ENCODE assay signal across 9 mouse cellular contexts in the genomic region with DNA sequence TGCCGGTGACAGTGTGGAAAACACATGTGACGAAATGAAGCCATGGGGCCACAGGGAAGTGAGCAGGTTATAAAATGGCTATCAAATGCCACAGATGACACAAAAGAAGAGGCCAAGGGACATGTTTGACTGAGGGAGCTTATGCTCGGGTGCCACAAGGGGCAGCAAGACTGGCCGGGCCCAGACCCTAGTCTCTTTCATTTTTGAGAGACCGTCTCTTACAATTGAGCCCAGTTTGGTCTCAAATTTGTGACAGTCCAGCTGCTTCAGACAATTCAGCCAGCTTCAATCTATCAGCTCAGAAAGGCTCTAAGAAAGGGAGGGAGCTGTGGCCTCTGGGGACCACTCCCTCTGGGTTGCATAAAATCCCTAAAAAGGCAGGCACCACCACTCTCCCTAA. TPM values are rescaled to one million over a fixed set of nuclear protein-coding genes. Genes with fewer than 3 reads are reported as not detected.
A peak's percentile ranks its signal among the peaks of the same experiment; 100 is the strongest.
DNase-seq lines count a peak whose midpoint lies in the region; ATAC-seq and TF ChIP-seq lines count a peak whose summit lies in the region.
"Had no signal": no experiment of that assay in that cellular context is flagged by ENCODE, and none has a peak within 500 bp of the region (broad histone marks: within the 10 kb centered on the region; RNA-seq: fewer than 3 reads in every experiment).

No protein-coding gene starts in this region.

- H3K36me3 ChIP-seq in hindbrain, embryonic 15.5 days, result no peaks in the 10 kb centered on the region
- H3K36me3 ChIP-seq in neural tube, embryonic 14.5 days (ENCODE audit: control insufficient read depth, insufficient read depth, low read length), result no peaks in the 10 kb centered on the region; the same call in 1 of the 2 replicates
- no peaks in the 10 kb centered on the region for H3K36me3 ChIP-seq in midbrain, embryonic 16.5 days (ENCODE audit: control insufficient read depth, insufficient read depth, low read length)

- no peaks in the 10 kb centered on the region for H3K27me3 ChIP-seq in cerebellum, adult 2 months (ENCODE audit: control insufficient read depth, insufficient read depth, low read length)
- no peaks in the 10 kb centered on the region for H3K27me3 ChIP-seq in hindbrain, embryonic 15.5 days
- no peaks in the 10 kb centered on the region for H3K27me3 ChIP-seq in neural tube, embryonic 14.5 days (ENCODE audit: control insufficient read depth, insufficient read depth, low read length)
- no peaks in the 10 kb centered on the region for H3K27me3 ChIP-seq in midbrain, embryonic 16.5 days (ENCODE audit: control insufficient read depth, insufficient read depth, low read depth, low read length)

- peak overlapping the region; percentile 48 for H3K27ac ChIP-seq in cerebellum, adult 2 months (ENCODE audit: insufficient read depth, low read length)
- H3K27ac ChIP-seq in left cerebral cortex, adult 2 months, result peak overlapping the region; percentile 67
- 0 out of 2 replicates have a peak overlapping the region, but pooled peaks have one; percentile 36 for H3K27ac ChIP-seq in hindbrain, embryonic 15.5 days (replicated peaks)
- H3K27ac ChIP-seq in neural tube, embryonic 14.5 days (ENCODE audit: low read depth, low read length), result peak overlapping the region; percentile 28; the same call in 1 of the 2 replicates
- no peak overlapping the region; the same call in 1 of the 2 replicates for H3K27ac ChIP-seq in midbrain, embryonic 16.5 days (ENCODE audit: low read length)

- no peak for TF ChIP-seq POLR2A in cerebellum, adult 2 months (IDR thresholded peaks at IDR 0.05; ENCODE audit: borderline replicate concordance, insufficient read depth, low read length)

- H3K4me1 ChIP-seq in cerebellum, adult 2 months (ENCODE audit: control insufficient read depth, insufficient read depth, low read length), result peaks cover 50% of the 10 kb centered on the region
- peaks cover 68% of the 10 kb centered on the region for H3K4me1 ChIP-seq in hindbrain, embryonic 15.5 days (replicated peaks)
- H3K4me1 ChIP-seq in neural tube, embryonic 14.5 days (ENCODE audit: control insufficient read depth, insufficient read depth, low read length), result peaks cover 59% of the 10 kb centered on the region
- H3K4me1 ChIP-seq in midbrain, embryonic 16.5 days (ENCODE audit: control insufficient read depth, insufficient read depth, low read length), result peaks cover 46% of the 10 kb centered on the region

- 40% methylated on average over 5 of the region's 5 CpGs for WGBS in cerebellum, adult 2 months
- 44% methylated on average over 5 of the region's 5 CpGs for WGBS in hindbrain, embryonic 15.5 days
- 46% methylated on average over 5 of the region's 5 CpGs for WGBS in neural tube, embryonic 14.5 days
- 54% methylated on average over 5 of the region's 5 CpGs for WGBS in midbrain, embryonic 16.5 days

- H3K9me3 ChIP-seq in hindbrain, embryonic 15.5 days, result no peaks in the 10 kb centered on the region
- no peaks in the 10 kb centered on the region for H3K9me3 ChIP-seq in neural tube, embryonic 14.5 days (ENCODE audit: control insufficient read depth, low read length)
- no peaks in the 10 kb centered on the region for H3K9me3 ChIP-seq in midbrain, embryonic 16.5 days (replicated peaks; ENCODE audit: control insufficient read depth, low read length, poor library complexity, severe bottlenecking)

- H3K4me3 ChIP-seq in cerebellum, adult 2 months (replicated peaks; ENCODE audit: insufficient read depth, low read depth, low read length), result no peak overlapping the region
- no peak overlapping the region for H3K4me3 ChIP-seq in left cerebral cortex, adult 2 months
- no peak overlapping the region for H3K4me3 ChIP-seq in hindbrain, embryonic 15.5 days
- H3K4me3 ChIP-seq in neural tube, embryonic 14.5 days (ENCODE audit: low read depth, low read length), result no peak overlapping the region
- H3K4me3 ChIP-seq in midbrain, embryonic 16.5 days (ENCODE audit: low read depth, low read length), result no peak overlapping the region
- H3K4me3 ChIP-seq: myocyte had no signal

- H3K4me2 ChIP-seq in hindbrain, embryonic 15.5 days, result peak overlapping the region; percentile 20
- no peak overlapping the region for H3K4me2 ChIP-seq in neural tube, embryonic 14.5 days (ENCODE audit: low read depth, low read length)
- no peak overlapping the region for H3K4me2 ChIP-seq in midbrain, embryonic 16.5 days (ENCODE audit: low read length)

- 0 out of 2 replicates have a peak, but pooled peaks have one; percentile 3 for TF ChIP-seq CTCF in cerebellum, adult 2 months (IDR thresholded peaks at IDR 0.05; ENCODE audit: borderline replicate concordance, insufficient read depth, low read depth, low read length)
- no peak for TF ChIP-seq CTCF in left cerebral cortex, adult 2 months (IDR thresholded peaks at IDR 0.05)

- intact Hi-C loops in left cerebral cortex, adult 2 months (cut with DNase I), result no loop called here
- intact Hi-C loops in left cerebral cortex, postnatal 10 days (cut with DNase I), result no loop called here

- H3K9ac ChIP-seq in hindbrain, embryonic 15.5 days, result no peak overlapping the region
- H3K9ac ChIP-seq in neural tube, embryonic 14.5 days (replicated peaks; ENCODE audit: low read depth, low read length), result no peak overlapping the region
- H3K9ac ChIP-seq in midbrain, embryonic 16.5 days (ENCODE audit: low read depth, low read length), result no peak overlapping the region

- DNase-seq in cerebellum, adult 2 months, result peak; percentile 21 to 32
- no peak for DNase-seq in left cerebral cortex, adult 2 months (ENCODE audit: extremely low spot score in 1 of 2, low spot score in 2 of 2)
- DNase-seq in left cerebral cortex, postnatal 10 days (ENCODE audit: extremely low spot score in 1 of 2, low spot score in 2 of 2), result no peak

- ATAC-seq in cerebellum, adult (ENCODE audit: insufficient number of reproducible peaks, low FRiP score, low TSS enrichment), result no peak
- no peak for ATAC-seq in hindbrain, embryonic 15.5 days (ENCODE audit: low FRiP score, low read depth)
- no peak for ATAC-seq in neural tube, embryonic 14.5 days (ENCODE audit: low read depth)
- ATAC-seq in activated CD4-positive, CD25-positive, alpha-beta regulatory T cell, adult 4 months, result no peak
- ATAC-seq in midbrain, embryonic 16.5 days, result no peak

RNA-seq across cellular contexts. Expression of gene Vps37b, which starts 5.5 kb away (rescaled TPM):
- polyA plus RNA-seq in cerebellum, adult 2 months (2012; rRNA removed), result 41.7 and 47.5 TPM in 2 replicates
- total RNA-seq in left cerebral cortex, adult 2 months (2021), result 10 to 100 TPM; 46.1 to 47.3 TPM
- total RNA-seq in left cerebral cortex, postnatal 10 days (2021), result 10 to 100 TPM; 42.5 to 42.6 TPM
- 75.5 and 82.4 TPM in 2 replicates for polyA plus RNA-seq in hindbrain, embryonic 15.5 days (2015; fragmentation: Nextera tagmentation; extraction: Ambion mirVana)
- 47.1 and 58.1 TPM in 2 replicates for polyA plus RNA-seq in neural tube, embryonic 14.5 days (2014; fragmentation: Nextera tagmentation; extraction: Ambion mirVana)
- 10 to 100 TPM; 17.6 to 22.8 TPM for polyA plus RNA-seq in activated CD4-positive, CD25-positive, alpha-beta regulatory T cell, adult 4 months (2017; shearing (Covaris generic))
- 59.5 and 62.0 TPM in 2 replicates for polyA plus RNA-seq in midbrain, embryonic 16.5 days (2015; fragmentation: Nextera tagmentation; extraction: Ambion mirVana)

RNA-seq across cellular contexts. Expression of gene Hip1r, which starts 53.1 kb away (rescaled TPM):
- polyA plus RNA-seq in cerebellum, adult 2 months (2012; rRNA removed), result 41.8 and 42.4 TPM in 2 replicates
- total RNA-seq in left cerebral cortex, adult 2 months (2021), result 10 to 100 TPM; 68.3 to 74.2 TPM
- 10 to 100 TPM; 82.4 to 93.4 TPM for total RNA-seq in left cerebral cortex, postnatal 10 days (2021)
- polyA plus RNA-seq in hindbrain, embryonic 15.5 days (2015; fragmentation: Nextera tagmentation; extraction: Ambion mirVana), result 33.9 and 34.2 TPM in 2 replicates
- 19.7 and 21.4 TPM in 2 replicates for polyA plus RNA-seq in neural tube, embryonic 14.5 days (2014; fragmentation: Nextera tagmentation; extraction: Ambion mirVana)
- polyA plus RNA-seq in activated CD4-positive, CD25-positive, alpha-beta regulatory T cell, adult 4 months (2017; shearing (Covaris generic)), result 10 to 100 TPM in 1 of 2 experiments, 1 to 10 TPM in 1; 9.9 to 12.9 TPM
- polyA plus RNA-seq in midbrain, embryonic 16.5 days (2015; fragmentation: Nextera tagmentation; extraction: Ambion mirVana), result 33.5 and 34.3 TPM in 2 replicates

Comparison
In these comparisons a context has a peak if more than half of its experiments do, and no peak if none do; other contexts are left out.
1. DNase-seq: peak in cerebellum, adult 2 months (2 of 2); none in left cerebral cortex, adult 2 months (0 of 2) and left cerebral cortex, postnatal 10 days (0 of 2).